Mouse (Mus musculus) hindbrain, embryonic 13.5 days (tissue): ENCODE measurements around the gene Sf3a2. TPM values are rescaled to one million over a fixed set of nuclear protein-coding genes. Genes with fewer than 3 reads are reported as not detected.
"Not testable (repeated sequence)": the region's sequence is repeated elsewhere in the genome, so short reads cannot be mapped to it uniquely, and the experiment has no call there.

Experiments
- ATAC-seq: fragments of 200-750 bp; cut with Nextera tagmentation; 2 replicates; pipeline ENCODE4 v1.8.0; 2017; ENCODE audit warnings: moderate TSS enrichment; ENCODE audit not compliant: low FRiP score
- H3K27ac ChIP-seq: fragments of 300-500 bp; sonication (generic); 2 replicates; pipeline ENCODE4 v1.5.1; 2015; ENCODE audit warnings: inconsistent platforms, mild to moderate bottlenecking, moderate library complexity
- H3K27me3 ChIP-seq: fragments of 300-500 bp; sonication (generic); 2 replicates; pipeline ENCODE4 v1.6.1; 2015; ENCODE audit warnings: mild to moderate bottlenecking, inconsistent platforms
- H3K36me3 ChIP-seq: fragments of 300-500 bp; sonication (generic); 2 replicates; pipeline ENCODE4 v1.6.1; 2015; ENCODE audit warnings: mild to moderate bottlenecking, inconsistent platforms
- H3K4me1 ChIP-seq: fragments of 300-500 bp; sonication (generic); replicated peaks from 2 replicates; pipeline ENCODE4 v1.6.1; 2015; ENCODE audit warnings: inconsistent platforms
- H3K4me2 ChIP-seq: fragments of 300-500 bp; sonication (generic); 2 replicates; pipeline ENCODE4 v1.6.1; 2015; ENCODE audit warnings: inconsistent platforms, mild to moderate bottlenecking, moderate library complexity
- H3K4me3 ChIP-seq: fragments of 300-500 bp; sonication (generic); 2 replicates; pipeline ENCODE4 v1.5.1; 2015; ENCODE audit warnings: mild to moderate bottlenecking, inconsistent platforms
- H3K9ac ChIP-seq: fragments of 300-500 bp; sonication (generic); 2 replicates; pipeline ENCODE4 v1.6.1; 2015; ENCODE audit warnings: mild to moderate bottlenecking, inconsistent platforms
- H3K9me3 ChIP-seq: fragments of 300-500 bp; sonication (generic); 2 replicates; pipeline ENCODE4 v1.6.1; 2016; ENCODE audit warnings: inconsistent platforms
- WGBS: fragments of 180-500 bp; shearing (Covaris S2); methylation state at CpG from one replicate; pipeline ENCODE4 v1.1.7; 2015; 5-methylcytosine and 5-hydroxymethylcytosine counted together
- polyA plus RNA-seq: library from polyadenylated mRNA; unstranded; fragments of >200 nt; fragmentation: Nextera tagmentation; extraction: Ambion mirVana; gene quantifications from 2 replicates; pipeline ENCODE4 v1.2.1, GENCODE M21; 2015

Sf3a2 gene
- polyA plus RNA-seq, 1 experiment from 2014 or later, result 55.9 TPM

GRCm38 (mm10) chr10:80808099-80808984 lies 10.3 kb downstream of the Sf3a2 start:
- WGBS, result 18% methylated on average over 40 of the region's 40 CpGs
- H3K9ac ChIP-seq, result peak overlapping the region; percentile 60

GRCm38 (mm10) chr10:80808985-80809632 lies 11.1 kb downstream of the Sf3a2 start:
- Histone ChIP-seq H3K9me3 (no peaks in the 10 kb centered on the region), H3K4me2 (peak overlapping the region; percentile 35), H3K27ac (no peak overlapping the region), H3K9ac (peak overlapping the region; percentile 60), H3K27me3 (peaks cover 56% of the 10 kb centered on the region), H3K36me3 (peaks cover 14% of the 10 kb centered on the region), H3K4me3 (0 out of 2 replicates have a peak overlapping the region, but pooled peaks have one; percentile 0), H3K4me1 (peaks cover 46% of the 10 kb centered on the region)
- ATAC-seq, result no peak
- 9% methylated on average over 18 of the region's 18 CpGs for WGBS

More at GRCm38 (mm10) chr10:80808099-80808984, 10.3 kb downstream of the Sf3a2 start:
- peak overlapping the region; percentile 0; the same call in 1 of the 2 replicates for H3K4me3 ChIP-seq
- H3K27me3 ChIP-seq, result peaks cover 54% of the 10 kb centered on the region
- H3K4me2 ChIP-seq, result peak overlapping the region; percentile 95
- peaks cover 22% of the 10 kb centered on the region for H3K36me3 ChIP-seq
- no peaks in the 10 kb centered on the region for H3K9me3 ChIP-seq
- ATAC-seq, result no peak
- H3K4me1 ChIP-seq, result peaks cover 46% of the 10 kb centered on the region
- peak overlapping the region; percentile 89 for H3K27ac ChIP-seq

GRCm38 (mm10) chr10:80810084-80810483 lies 12.1 kb downstream of the Sf3a2 start:
- Histone ChIP-seq H3K27ac (no peak overlapping the region), H3K9me3 (no peaks in the 10 kb centered on the region), H3K4me3 (no peak overlapping the region; the same call in 1 of the 2 replicates), H3K27me3 (peaks cover 47% of the 10 kb centered on the region), H3K36me3 (peaks cover 4% of the 10 kb centered on the region), H3K4me2 (no peak overlapping the region), H3K4me1 (peaks cover 46% of the 10 kb centered on the region), H3K9ac (0 out of 2 replicates have a peak overlapping the region, but pooled peaks have one; percentile 29)
- ATAC-seq, result no peak
- 7% methylated on average over 20 of the region's 20 CpGs for WGBS

- H3K27ac ChIP-seq, result no peak overlapping the region
- H3K9ac ChIP-seq, result peak overlapping the region; percentile 46
- ATAC-seq, result no peak
- peaks cover 36% of the 10 kb centered on the region for H3K27me3 ChIP-seq
- H3K4me2 ChIP-seq, result no peak overlapping the region
- peaks cover 26% of the 10 kb centered on the region for H3K4me1 ChIP-seq
- WGBS, result 67% methylated on average over 5 of the region's 5 CpGs
- H3K4me3 ChIP-seq, result no peak overlapping the region
- H3K9me3 ChIP-seq, result no peaks in the 10 kb centered on the region
- no peaks in the 10 kb centered on the region for H3K36me3 ChIP-seq
These were observed 14.5 kb downstream of the Sf3a2 start for GRCm38 (mm10) chr10:80812391-80813041.

GRCm38 (mm10) chr10:80813366-80813765 lies 15.4 kb downstream of the Sf3a2 start, which contains the start of gene Jsrp1:
Gene Jsrp1 (minus strand): TSS chr10:80813498.
- Histone ChIP-seq H3K4me1 (peaks cover 17% of the 10 kb centered on the region), H3K9ac (peak within 1 kb of the TSS; percentile 46; the same call in 1 of the 2 replicates), H3K4me3 (no peak within 1 kb of the TSS), H3K27ac (no peak within 1 kb of the TSS), H3K9me3 (no peaks in the 10 kb centered on the region), H3K27me3 (peaks cover 32% of the 10 kb centered on the region), H3K36me3 (no peaks in the 10 kb centered on the region), H3K4me2 (no peak within 1 kb of the TSS)
- no peak for ATAC-seq
- 80% methylated on average over 4 of the region's 4 CpGs for WGBS

GRCm38 (mm10) chr10:80814800-80815199 lies 16.8 kb downstream of the Sf3a2 start:
- peaks cover 6% of the 10 kb centered on the region for H3K4me1 ChIP-seq
- peaks cover 21% of the 10 kb centered on the region for H3K27me3 ChIP-seq
- no peak overlapping the region for H3K9ac ChIP-seq
- H3K4me3 ChIP-seq, result no peak overlapping the region
- H3K9me3 ChIP-seq, result no peaks in the 10 kb centered on the region
- no peak for ATAC-seq
- H3K4me2 ChIP-seq, result no peak overlapping the region
- WGBS, result 65% methylated on average over 7 of the region's 7 CpGs
- no peaks in the 10 kb centered on the region for H3K36me3 ChIP-seq
- no peak overlapping the region for H3K27ac ChIP-seq

- not testable (repeated sequence) for H3K27me3 ChIP-seq, H3K4me3 ChIP-seq, H3K9ac ChIP-seq, H3K4me1 ChIP-seq, H3K9me3 ChIP-seq, ATAC-seq, H3K4me2 ChIP-seq, H3K27ac ChIP-seq, H3K36me3 ChIP-seq
- WGBS, result 83% methylated on average over 3 of the region's 3 CpGs
These were observed 18.3 kb downstream of the Sf3a2 start for GRCm38 (mm10) chr10:80816303-80816702.

GRCm38 (mm10) chr10:80817164-80817563 lies 19.2 kb downstream of the Sf3a2 start:
- Histone ChIP-seq H3K4me1 (no peaks in the 10 kb centered on the region), H3K27me3 (peaks cover 8% of the 10 kb centered on the region), H3K9me3 (no peaks in the 10 kb centered on the region), H3K4me2 (no peak overlapping the region), H3K27ac (no peak overlapping the region), H3K4me3 (no peak overlapping the region), H3K9ac (no peak overlapping the region), H3K36me3 (no peaks in the 10 kb centered on the region)
- 74% methylated on average over 2 of the region's 2 CpGs for WGBS
- no peak for ATAC-seq

GRCm38 (mm10) chr10:80817955-80818354 lies 20.0 kb downstream of the Sf3a2 start:
- H3K9ac ChIP-seq, result not testable (repeated sequence)

GRCm38 (mm10) chr10:80818599-80819281 lies 20.7 kb downstream of the Sf3a2 start:
- no peaks in the 10 kb centered on the region for H3K36me3 ChIP-seq
- H3K27me3 ChIP-seq, result peaks cover 4% of the 10 kb centered on the region; the same call in 1 of the 2 replicates
- 0 out of 2 replicates have a peak overlapping the region, but pooled peaks have one; percentile 6 for H3K9ac ChIP-seq
- no peak overlapping the region for H3K4me2 ChIP-seq
- no peak overlapping the region for H3K4me3 ChIP-seq
- no peaks in the 10 kb centered on the region for H3K9me3 ChIP-seq
- ATAC-seq, result no peak
- H3K4me1 ChIP-seq, result no peaks in the 10 kb centered on the region
- 52% methylated on average over 6 of the region's 6 CpGs for WGBS
- no peak overlapping the region for H3K27ac ChIP-seq

More at GRCm38 (mm10) chr10:80817955-80818354, 20.0 kb downstream of the Sf3a2 start:
- H3K4me3 ChIP-seq, H3K4me1 ChIP-seq, H3K36me3 ChIP-seq, H3K4me2 ChIP-seq, H3K27me3 ChIP-seq, H3K9me3 ChIP-seq, H3K27ac ChIP-seq, ATAC-seq: not testable (repeated sequence)
- 80% methylated on average over 7 of the region's 7 CpGs for WGBS

GRCm38 (mm10) chr10:80819406-80819805 lies 21.4 kb downstream of the Sf3a2 start:
- Histone ChIP-seq H3K27ac (no peak overlapping the region), H3K4me3 (no peak overlapping the region), H3K4me1 (no peaks in the 10 kb centered on the region), H3K27me3 (peaks cover 4% of the 10 kb centered on the region; the same call in 1 of the 2 replicates), H3K36me3 (no peaks in the 10 kb centered on the region), H3K9me3 (no peaks in the 10 kb centered on the region), H3K4me2 (no peak overlapping the region), H3K9ac (0 out of 2 replicates have a peak overlapping the region, but pooled peaks have one; percentile 6)
- ATAC-seq, result no peak
- 43% methylated on average over 3 of the region's 3 CpGs for WGBS
